Mouse (Mus musculus) ES-Bruce4 (cell line): Measurements from ENCODE around the gene Fanci. TPM values are rescaled to one million over a fixed set of nuclear protein-coding genes. Genes with fewer than 3 reads are reported as not detected.

Experiments
- H3K27ac ChIP-seq: 2 replicates; pipeline ENCODE4 v1.5.1; 2012; ENCODE audit warnings: low read length, inconsistent platforms; ENCODE audit not compliant: insufficient read depth
- H3K27me3 ChIP-seq: 2 replicates; pipeline ENCODE4 v1.6.1; 2012; ENCODE audit warnings: mild to moderate bottlenecking, low read length, inconsistent platforms; ENCODE audit not compliant: control insufficient read depth, poor library complexity, insufficient read depth, severe bottlenecking
- H3K36me3 ChIP-seq: 2 replicates; pipeline ENCODE4 v1.6.1; 2012; ENCODE audit warnings: inconsistent platforms, mild to moderate bottlenecking, low read length, moderate library complexity; ENCODE audit not compliant: control insufficient read depth, poor library complexity, insufficient read depth, severe bottlenecking
- H3K4me1 ChIP-seq: one replicate; pipeline ENCODE4 v1.8.1; 2011; ENCODE audit warnings: low read length; ENCODE audit not compliant: control insufficient read depth, insufficient read depth
- H3K4me3 ChIP-seq: 2 replicates; pipeline ENCODE4 v1.5.1; 2011; ENCODE audit warnings: low read depth, mild to moderate bottlenecking, low read length
- H3K9ac ChIP-seq: 2 replicates; pipeline ENCODE4 v1.6.1; 2012; ENCODE audit warnings: low read depth, mild to moderate bottlenecking, inconsistent platforms; ENCODE audit not compliant: poor library complexity, severe bottlenecking
- H3K9me3 ChIP-seq: replicated peaks from 2 replicates; pipeline ENCODE4 v1.6.1; 2012; ENCODE audit warnings: mild to moderate bottlenecking, low read length, inconsistent platforms; ENCODE audit not compliant: control insufficient read depth, poor library complexity, insufficient read depth, severe bottlenecking
- CTCF ChIP-seq: IDR thresholded peaks from one replicate; pipeline ENCODE4 v1.8.1; 2011; ENCODE audit warnings: low read depth, low read length
- EP300 ChIP-seq: IDR thresholded peaks from 2 replicates; pipeline ENCODE4 v1.6.1; 2011; ENCODE audit warnings: low read depth, low read length; ENCODE audit not compliant: insufficient read depth
- POLR2A ChIP-seq: IDR thresholded peaks from one replicate; pipeline ENCODE4 v1.8.1; 2011; ENCODE audit warnings: low read length; ENCODE audit not compliant: insufficient read depth
- polyA plus RNA-seq: library from polyadenylated mRNA; stranded (reverse); fragments of >200 nt; gene quantifications from 2 replicates; pipeline ENCODE4 v1.2.4, GENCODE M21; 2011; ENCODE audit warnings: low read depth; ENCODE audit not compliant: missing spikeins, insufficient read depth, insufficient read length

The Fanci gene
- polyA plus RNA-seq, 1 experiment = 45.2 TPM

- H3K27me3 ChIP-seq = no peaks in the 10 kb centered on the region
- H3K9ac ChIP-seq = peak overlapping the region; percentile 41; the same call in 1 of the 2 replicates
- H3K4me3 ChIP-seq = no peak overlapping the region
- H3K9me3 ChIP-seq = no peaks in the 10 kb centered on the region
- TF ChIP-seq CTCF = no peak
- TF ChIP-seq POLR2A = no peak
- no peak for TF ChIP-seq EP300
- H3K27ac ChIP-seq = peak overlapping the region; percentile 90
- peaks cover 9% of the 10 kb centered on the region for H3K36me3 ChIP-seq
- peaks cover 2% of the 10 kb centered on the region for H3K4me1 ChIP-seq
These were observed 6.7 kb downstream of the Fanci start for GRCm38 (mm10) chr7:79398426-79398825.

- peak overlapping the region; percentile 28; the same call in 1 of the 2 replicates for H3K9ac ChIP-seq
- no peaks in the 10 kb centered on the region for H3K9me3 ChIP-seq
- peak overlapping the region; percentile 90 for H3K27ac ChIP-seq
- TF ChIP-seq CTCF = no peak
- no peak for TF ChIP-seq EP300
- no peak for TF ChIP-seq POLR2A
- no peaks in the 10 kb centered on the region for H3K27me3 ChIP-seq
- peaks cover 2% of the 10 kb centered on the region for H3K4me1 ChIP-seq
- peak overlapping the region; percentile 13; the same call in 1 of the 2 replicates for H3K4me3 ChIP-seq
- peaks cover 10% of the 10 kb centered on the region for H3K36me3 ChIP-seq
These were observed 7.2 kb downstream of the Fanci start for GRCm38 (mm10) chr7:79398971-79399370.

GRCm38 (mm10) chr7:79400296-79400695, 8.6 kb downstream of the Fanci start:
- Histone ChIP-seq H3K27me3 (no peaks in the 10 kb centered on the region), H3K27ac (peak overlapping the region; percentile 90), H3K9me3 (no peaks in the 10 kb centered on the region), H3K9ac (0 out of 2 replicates have a peak overlapping the region, but pooled peaks have one; percentile 28), H3K36me3 (peaks cover 12% of the 10 kb centered on the region), H3K4me3 (no peak overlapping the region), H3K4me1 (peaks cover 2% of the 10 kb centered on the region)
- TF ChIP-seq CTCF (no peak), EP300 (no peak), POLR2A (no peak)

GRCm38 (mm10) chr7:79414449-79415375, 23.0 kb downstream of the Fanci start:
- Histone ChIP-seq H3K4me1 (no peaks in the 10 kb centered on the region), H3K27me3 (no peaks in the 10 kb centered on the region), H3K9ac (no peak overlapping the region), H3K4me3 (no peak overlapping the region), H3K27ac (no peak overlapping the region), H3K36me3 (peaks cover 43% of the 10 kb centered on the region), H3K9me3 (no peaks in the 10 kb centered on the region)
- TF ChIP-seq CTCF (no peak), EP300 (no peak), POLR2A (no peak)

GRCm38 (mm10) chr7:79419950-79420349, 28.2 kb downstream of the Fanci start:
- Histone ChIP-seq H3K9ac (no peak overlapping the region), H3K27ac (no peak overlapping the region), H3K4me1 (no peaks in the 10 kb centered on the region), H3K27me3 (no peaks in the 10 kb centered on the region), H3K36me3 (peaks cover 36% of the 10 kb centered on the region), H3K9me3 (no peaks in the 10 kb centered on the region), H3K4me3 (no peak overlapping the region)
- TF ChIP-seq CTCF (no peak), POLR2A (no peak), EP300 (no peak)

GRCm38 (mm10) chr7:79422876-79423275, 31.1 kb downstream of the Fanci start:
- no peak for TF ChIP-seq EP300
- no peak overlapping the region for H3K4me3 ChIP-seq
- H3K4me1 ChIP-seq = peaks cover 3% of the 10 kb centered on the region
- H3K27ac ChIP-seq = no peak overlapping the region
- H3K9ac ChIP-seq = no peak overlapping the region
- no peaks in the 10 kb centered on the region for H3K9me3 ChIP-seq
- no peaks in the 10 kb centered on the region for H3K27me3 ChIP-seq
- peaks cover 37% of the 10 kb centered on the region for H3K36me3 ChIP-seq
